Mouse (Mus musculus) urinary bladder, postnatal 25 days (tissue): Measurements from ENCODE around the gene Vmn1r226.

Source experiments
- DNase-seq: peaks from one replicate; pipeline ENCODE4 v3.0.0; 2022; ENCODE audit warnings: low spot score

The Vmn1r226 gene

DNA sequence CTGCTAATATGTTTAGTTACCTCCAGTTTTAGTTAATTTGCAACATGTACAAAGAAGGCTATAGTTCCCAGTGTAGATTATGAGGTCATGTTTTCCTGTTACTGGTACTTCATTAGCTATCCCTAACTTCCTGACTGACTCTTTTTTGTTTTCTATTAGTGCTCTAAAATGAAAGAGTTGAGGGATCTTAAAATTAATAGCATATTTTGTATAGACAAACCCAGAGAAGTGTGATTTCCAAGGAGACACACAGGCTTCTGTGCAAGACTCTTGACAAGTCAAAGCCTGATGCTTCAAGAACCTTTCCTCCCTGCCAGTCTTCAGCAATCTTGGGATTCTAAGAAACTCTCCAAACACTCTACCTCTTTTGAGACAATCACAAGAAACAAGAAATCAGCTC lies at the start of gene Vmn1r226:
Gene Vmn1r226, plus strand, starts transcription at position 301 of the 400 bp plus-strand sequence.
- DNase-seq: no peak

DNA sequence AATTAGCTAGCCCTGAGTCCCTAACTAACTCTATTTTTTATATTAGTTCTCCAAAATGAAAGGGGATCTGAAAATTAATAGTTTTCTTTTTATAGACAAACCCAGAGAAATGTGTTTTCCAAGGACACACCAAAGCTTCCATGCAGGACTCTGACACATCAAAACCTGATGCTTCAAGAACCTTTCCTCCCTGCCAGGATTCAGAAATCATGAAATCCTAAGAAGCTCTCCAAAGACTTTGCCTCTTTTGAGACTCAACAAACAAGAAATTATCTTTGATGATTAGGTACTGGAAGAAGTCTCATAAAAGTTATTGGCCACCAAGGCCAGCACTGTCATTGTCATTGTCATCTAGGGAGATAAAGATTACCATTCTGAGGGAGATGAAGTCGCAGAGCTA lies 46.9 kb downstream of the Vmn1r226 start, which contains the start of gene Vmn1r227:
Gene Vmn1r227, plus strand, starts transcription at position 301 of the 400 bp plus-strand sequence.
- DNase-seq: no peak
